Mouse (Mus musculus): Measurements from ENCODE around the gene Rnls.

Rnls gene

GRCm38 (mm10) chr19:33262421-33262820, 129.7 kb downstream of the Rnls start:
- no peak for DNase-seq (ENCODE audit: low spot score in 2 of 2)

- DNase-seq (ENCODE audit: low spot score in 2 of 2): no peak
These were observed 132.9 kb downstream of the Rnls start for GRCm38 (mm10) chr19:33259164-33259563.

GRCm38 (mm10) chr19:33253893-33254292, 138.2 kb downstream of the Rnls start:
- DNase-seq (ENCODE audit: low spot score in 2 of 2): no peak

- DNase-seq (ENCODE audit: low spot score in 2 of 2): no peak
These were observed 139.9 kb downstream of the Rnls start for GRCm38 (mm10) chr19:33252226-33252625.

GRCm38 (mm10) chr19:33244196-33244595, 147.9 kb downstream of the Rnls start:
- no peak for DNase-seq (ENCODE audit: low spot score in 2 of 2)

GRCm38 (mm10) chr19:33240386-33240785, 151.7 kb downstream of the Rnls start:
- no peak for DNase-seq (ENCODE audit: low spot score in 2 of 2)

GRCm38 (mm10) chr19:33232902-33233301, 159.2 kb downstream of the Rnls start:
- DNase-seq (ENCODE audit: low spot score in 2 of 2): no peak

- no peak for DNase-seq (ENCODE audit: low spot score in 2 of 2)
These were observed 160.8 kb downstream of the Rnls start for GRCm38 (mm10) chr19:33231303-33231702.

GRCm38 (mm10) chr19:33227004-33227403, 165.1 kb downstream of the Rnls start:
- DNase-seq (ENCODE audit: low spot score in 2 of 2): peak in 1 of 2 experiments; percentile 54

- DNase-seq (ENCODE audit: low spot score in 2 of 2): no peak
These were observed 166.0 kb downstream of the Rnls start for GRCm38 (mm10) chr19:33225858-33226705.

- no peak for DNase-seq (ENCODE audit: low spot score in 2 of 2)
These were observed 167.1 kb downstream of the Rnls start for GRCm38 (mm10) chr19:33225002-33225376.

GRCm38 (mm10) chr19:33224181-33225001, 167.7 kb downstream of the Rnls start:
- peak; percentile 37 to 53 for DNase-seq (ENCODE audit: low spot score in 2 of 2)

GRCm38 (mm10) chr19:33223766-33224165, 168.3 kb downstream of the Rnls start:
- DNase-seq (ENCODE audit: low spot score in 2 of 2): no peak

GRCm38 (mm10) chr19:33223276-33223675, 168.8 kb downstream of the Rnls start:
- DNase-seq (ENCODE audit: low spot score in 2 of 2): no peak

- no peak for DNase-seq (ENCODE audit: low spot score in 2 of 2)
These were observed 169.4 kb downstream of the Rnls start for GRCm38 (mm10) chr19:33222595-33223223.

- no peak for DNase-seq (ENCODE audit: low spot score in 2 of 2)
These were observed 174.2 kb downstream of the Rnls start for GRCm38 (mm10) chr19:33217791-33218300.

- no peak for DNase-seq (ENCODE audit: low spot score in 2 of 2)
These were observed 182.4 kb downstream of the Rnls start for GRCm38 (mm10) chr19:33209709-33210108.

GRCm38 (mm10) chr19:33207991-33208390, 184.1 kb downstream of the Rnls start:
- DNase-seq (ENCODE audit: low spot score in 2 of 2): no peak

GRCm38 (mm10) chr19:33205389-33205788, 186.7 kb downstream of the Rnls start:
- DNase-seq (ENCODE audit: low spot score in 2 of 2): no peak

GRCm38 (mm10) chr19:33202422-33202821, 189.7 kb downstream of the Rnls start:
- DNase-seq (ENCODE audit: low spot score in 2 of 2): no peak

- DNase-seq (ENCODE audit: low spot score in 2 of 2): no peak
These were observed 190.9 kb downstream of the Rnls start for GRCm38 (mm10) chr19:33201181-33201580.

GRCm38 (mm10) chr19:33192064-33192463, 200.0 kb downstream of the Rnls start:
- no peak for DNase-seq (ENCODE audit: low spot score in 2 of 2)
